Mouse (Mus musculus) CD4-positive, CD25-positive, alpha-beta regulatory T cell, adult 2 months (primary cell): Measurements from ENCODE around the gene Slc12a1.

Source experiments
- DNase-seq: peaks from one replicate; pipeline ENCODE4 v3.0.0-alpha.2; 2012; ENCODE audit warnings: low read depth, low spot score

The Slc12a1 gene

DNA sequence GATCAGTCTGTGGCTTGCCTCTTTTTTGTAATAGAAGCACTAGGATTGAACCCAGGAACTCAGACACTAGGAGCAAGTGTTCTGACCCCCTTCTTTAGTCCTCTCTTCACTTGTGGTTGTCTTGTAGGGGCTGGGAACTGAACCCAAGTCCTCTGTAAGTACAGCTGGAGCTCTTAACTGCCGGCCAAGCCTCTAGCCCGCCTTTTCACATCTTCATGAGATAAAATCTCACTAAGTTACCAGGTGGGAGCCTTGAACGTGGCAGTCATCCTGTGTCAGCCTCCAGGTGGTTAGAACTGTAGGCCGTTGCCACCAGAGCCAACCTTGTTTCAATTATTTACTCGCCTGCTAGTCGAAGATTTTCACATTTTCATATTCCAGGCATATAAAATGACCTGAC lies 101.4 kb downstream of the Slc12a1 start:
- no peak for DNase-seq

DNA sequence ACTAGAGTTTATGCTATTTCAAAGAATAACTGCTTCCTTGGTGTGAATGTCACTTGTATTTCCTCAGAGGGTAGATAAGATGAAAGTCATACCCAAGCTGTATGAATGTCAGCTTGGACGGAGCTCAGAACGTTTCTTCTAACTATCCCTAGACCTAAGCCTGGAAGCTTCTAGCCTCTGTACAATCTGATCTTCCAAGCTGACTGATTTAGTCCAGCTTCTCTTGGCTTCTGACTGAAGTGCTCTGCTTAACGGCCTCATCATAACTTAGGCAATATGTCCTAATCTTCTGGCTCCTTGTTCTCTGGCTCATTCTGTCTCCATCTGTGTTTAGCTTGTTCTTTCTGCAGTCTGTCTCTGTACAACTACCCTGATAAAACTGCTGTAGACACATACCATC lies 102.3 kb downstream of the Slc12a1 start:
- DNase-seq, result no peak

DNA sequence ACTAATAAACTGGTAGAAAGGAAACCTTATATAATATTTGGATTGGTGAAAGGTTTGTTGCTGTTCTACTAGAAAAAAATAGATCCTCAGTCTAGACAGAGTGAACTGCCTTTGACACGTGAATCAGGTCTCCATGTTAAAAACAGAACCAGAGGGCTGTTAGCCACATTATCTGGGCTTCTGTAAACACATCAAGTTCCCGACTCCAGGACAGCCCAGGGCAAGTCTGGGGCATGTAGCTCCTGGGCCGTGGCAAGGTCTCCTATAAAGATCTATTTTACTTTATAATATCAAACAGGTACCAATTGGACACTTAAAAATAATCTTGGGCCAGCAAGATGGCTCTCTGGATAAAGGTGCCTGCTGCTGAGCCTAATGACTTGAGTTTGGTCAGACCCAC lies 103.6 kb downstream of the Slc12a1 start:
- DNase-seq, result no peak

DNA sequence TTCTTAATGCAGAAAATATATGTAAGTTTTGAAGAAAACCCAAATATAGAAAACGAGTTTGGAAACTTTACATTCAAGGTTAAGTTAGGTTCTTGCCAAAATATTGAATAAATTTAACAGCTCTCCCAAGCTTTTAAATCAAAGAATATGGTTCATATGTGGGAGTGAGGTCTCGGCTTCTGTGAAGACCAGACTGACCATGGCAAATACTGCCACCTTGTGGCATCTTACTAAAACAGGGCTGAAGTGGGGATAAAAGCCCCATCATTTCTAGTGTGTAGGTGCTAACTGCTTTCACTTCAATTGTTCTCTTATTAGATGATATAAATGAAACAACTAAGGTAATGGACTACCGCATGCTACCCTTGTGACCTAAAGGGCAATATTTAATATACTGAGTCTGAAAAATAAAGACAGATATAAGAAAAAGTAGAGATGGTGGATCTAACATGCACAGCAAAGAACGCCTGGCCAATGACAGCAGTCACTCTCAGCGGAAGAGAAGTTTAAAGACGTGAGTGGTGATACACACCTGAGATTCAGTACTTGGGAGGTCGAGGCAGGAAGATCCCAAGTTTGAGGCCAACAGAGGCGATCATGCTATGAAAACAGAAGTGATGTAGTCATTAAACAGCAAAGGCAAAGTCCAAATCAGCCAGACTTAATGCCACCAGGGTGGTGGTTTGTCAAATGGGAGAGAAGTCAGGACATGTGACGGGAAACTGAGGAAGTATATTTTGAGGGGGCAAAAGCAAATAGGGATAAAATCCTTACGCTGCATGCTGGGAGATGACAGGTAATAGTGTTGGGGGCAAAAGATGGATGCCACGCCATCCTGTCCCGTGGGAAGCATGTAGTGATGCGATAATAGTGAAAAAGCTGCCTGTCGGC lies 107.2 kb downstream of the Slc12a1 start:
- DNase-seq, result peak; percentile 63

DNA sequence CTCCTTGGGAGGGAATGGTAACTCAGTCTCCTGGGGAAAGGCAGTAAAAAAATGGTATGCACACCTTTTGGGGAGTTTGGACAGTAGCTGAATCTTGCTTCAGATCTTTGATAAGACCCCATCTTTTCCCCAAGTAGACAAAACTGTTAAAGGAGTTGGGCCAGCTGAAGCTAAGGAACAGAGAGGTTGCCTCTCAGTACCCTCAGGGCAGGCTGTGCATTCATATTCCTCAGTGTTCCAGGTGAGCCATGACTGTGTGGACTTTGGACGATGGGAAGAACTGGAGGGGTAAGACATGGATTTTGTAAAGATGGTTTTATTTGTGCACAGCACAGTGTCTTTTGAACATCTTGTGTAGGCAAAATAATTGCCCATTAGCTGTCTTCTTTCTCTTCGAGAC lies 108.0 kb downstream of the Slc12a1 start:
- no peak for DNase-seq

DNA sequence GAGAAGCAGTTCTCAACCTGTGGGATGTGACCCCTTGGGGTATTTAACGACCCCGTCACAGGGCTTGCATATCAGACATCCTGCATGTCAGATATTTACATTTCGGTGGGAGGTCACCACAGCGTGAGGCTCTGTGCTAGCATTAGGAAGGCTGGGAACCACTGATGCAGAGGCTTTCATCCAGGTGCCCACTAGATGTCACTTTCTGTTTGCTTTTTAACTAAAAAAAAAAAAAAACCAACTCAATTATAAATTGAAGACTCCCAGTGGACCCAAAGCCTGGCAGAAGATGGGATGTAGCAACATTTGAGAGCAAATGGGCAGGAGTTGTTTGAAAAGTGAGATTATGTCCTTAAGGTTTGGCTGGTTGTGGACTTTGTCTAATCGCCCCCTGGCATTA lies 110.8 kb downstream of the Slc12a1 start:
- DNase-seq, result no peak

DNA sequence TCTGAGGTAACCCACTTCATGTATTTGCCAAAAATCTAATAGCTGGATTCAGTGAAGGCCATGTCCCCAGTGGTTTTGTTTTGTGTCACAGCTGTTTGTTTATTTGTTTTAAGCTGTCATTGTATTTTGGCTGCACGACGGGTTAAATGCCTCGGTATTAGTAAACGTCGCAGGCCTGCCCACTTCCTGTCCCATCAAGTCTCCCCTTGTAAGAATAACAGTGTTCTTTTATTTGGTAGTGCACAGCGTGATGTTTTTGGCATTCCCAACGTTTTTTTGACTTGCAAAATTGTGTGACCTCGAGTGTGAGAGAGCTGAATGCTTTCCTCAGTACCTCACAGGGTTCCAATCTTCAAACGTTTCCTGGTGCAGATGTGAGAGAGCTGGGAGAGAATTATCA lies 111.4 kb downstream of the Slc12a1 start:
- DNase-seq, result no peak

- no peak for DNase-seq
Observed at GRCm38 (mm10) chr2:125268876-125269275, 116.6 kb downstream of the Slc12a1 start.

GRCm38 (mm10) chr2:125275617-125276016 lies 123.3 kb downstream of the Slc12a1 start:
- no peak for DNase-seq

DNA sequence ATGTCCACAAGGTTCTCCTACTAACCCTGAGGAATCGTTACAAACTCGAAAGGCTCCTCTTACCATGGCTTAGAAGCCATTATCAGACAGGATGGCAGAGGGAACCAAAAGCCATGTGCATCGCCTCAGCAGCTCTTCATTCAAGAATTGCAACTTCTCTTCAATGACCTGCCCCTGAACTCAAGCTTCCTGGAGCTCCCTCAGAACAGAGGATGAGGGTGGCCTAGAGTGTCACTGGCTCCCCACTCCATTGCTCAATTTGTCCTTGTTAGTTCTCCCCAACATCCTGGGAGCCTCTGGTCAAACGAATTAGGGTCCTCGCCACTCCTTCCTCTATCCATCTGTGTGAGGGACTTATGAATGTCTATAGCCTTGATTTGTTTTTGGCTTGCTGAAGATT lies 124.4 kb downstream of the Slc12a1 start:
- DNase-seq, result no peak

DNA sequence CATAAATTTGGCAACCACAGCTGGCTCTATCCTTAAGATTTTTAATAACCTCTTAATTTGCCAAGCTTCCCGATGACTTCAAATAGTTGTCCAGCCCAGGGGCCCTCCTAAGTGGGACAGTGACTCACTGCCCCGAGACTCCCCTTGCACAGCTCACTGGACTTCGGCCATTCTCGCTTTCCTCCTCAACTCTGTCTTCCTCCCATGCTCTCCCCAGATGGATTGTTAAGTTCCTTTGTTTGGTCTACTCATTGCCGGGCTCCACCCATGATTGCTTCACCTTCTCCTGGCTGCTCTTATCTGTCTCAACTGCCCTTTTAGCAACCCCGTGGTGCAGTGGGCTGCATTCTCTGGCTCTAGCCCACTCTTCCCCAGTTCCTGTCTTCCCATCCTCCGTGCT lies 126.2 kb downstream of the Slc12a1 start:
- DNase-seq, result no peak
